Mouse (Mus musculus) limb, embryonic 14.5 days (tissue): Measurements from ENCODE around the gene Sema3c. TPM values are rescaled to one million over a fixed set of nuclear protein-coding genes. Genes with fewer than 3 reads are reported as not detected.

Experiments
- ATAC-seq: fragments of 200-750 bp; cut with Nextera tagmentation; 2 replicates; pipeline ENCODE4 v1.8.0; 2017; ENCODE audit warnings: low read depth, moderate number of reproducible peaks, moderate TSS enrichment; ENCODE audit not compliant: low FRiP score
- DNase-seq: peaks from one replicate; pipeline ENCODE4 v3.0.0-alpha.2; 2015; ENCODE audit warnings: low spot score
- H3K27ac ChIP-seq: fragments of 300-500 bp; sonication (generic); replicated peaks from 2 replicates; pipeline ENCODE4 v1.5.1; 2014; ENCODE audit warnings: low read depth, mild to moderate bottlenecking, low read length, moderate library complexity, mixed read lengths
- H3K27me3 ChIP-seq: fragments of 300-500 bp; sonication (generic); 2 replicates; pipeline ENCODE4 v1.6.1; 2014; ENCODE audit warnings: low read length, mixed read lengths; ENCODE audit not compliant: control insufficient read depth, insufficient read depth
- H3K36me3 ChIP-seq: fragments of 300-500 bp; sonication (generic); 2 replicates; pipeline ENCODE4 v1.6.1; 2014; ENCODE audit warnings: mild to moderate bottlenecking, low read length, moderate library complexity, mixed read lengths; ENCODE audit not compliant: control insufficient read depth, insufficient read depth
- H3K4me1 ChIP-seq: fragments of 300-500 bp; sonication (generic); 2 replicates; pipeline ENCODE4 v1.6.1; 2014; ENCODE audit warnings: antibody characterized with exemption, low read length, mixed read lengths; ENCODE audit not compliant: control insufficient read depth, insufficient read depth
- H3K4me2 ChIP-seq: fragments of 300-500 bp; sonication (generic); replicated peaks from 2 replicates; pipeline ENCODE4 v1.6.1; 2014; ENCODE audit warnings: low read depth, mild to moderate bottlenecking, low read length, moderate library complexity; ENCODE audit not compliant: severe bottlenecking
- H3K4me3 ChIP-seq: fragments of 300-500 bp; sonication (generic); replicated peaks from 2 replicates; pipeline ENCODE4 v1.5.1; 2014; ENCODE audit warnings: low read length
- H3K9ac ChIP-seq: fragments of 300-500 bp; sonication (generic); 2 replicates; pipeline ENCODE4 v1.6.1; 2014; ENCODE audit warnings: mild to moderate bottlenecking, low read depth, low read length, moderate library complexity; ENCODE audit not compliant: severe bottlenecking
- H3K9me3 ChIP-seq: fragments of 300-500 bp; sonication (generic); 2 replicates; pipeline ENCODE4 v1.6.1; 2016; ENCODE audit warnings: low read length; ENCODE audit not compliant: control insufficient read depth
- POLR2A ChIP-seq: fragments of 200-500 bp; IDR thresholded peaks from 2 replicates; pipeline ENCODE4 v1.8.0; 2012; ENCODE audit warnings: inconsistent platforms, mild to moderate bottlenecking, moderate library complexity, borderline replicate concordance; ENCODE audit not compliant: insufficient read depth, insufficient read length; ENCODE audit errors: extremely low read depth
- WGBS: fragments of 180-500 bp; shearing (Covaris S2); extraction: QIAGEN DNeasy Blood & Tissue Kit; methylation state at CpG from one replicate; pipeline ENCODE4 v1.1.7; 2014; 5-methylcytosine and 5-hydroxymethylcytosine counted together
- polyA plus RNA-seq, 2 experiments: library from polyadenylated mRNA; depleted of rRNA in 1 of 2; stranded (reverse) in 1 of 2; unstranded in 1 of 2; fragments of >200 nt; fragmentation: Nextera tagmentation in 1 of 2; extraction: Ambion mirVana in 1 of 2; gene quantifications; 2 replicates each; pipeline versions ENCODE4 v1.2.1 to v1.2.3; 2012 to 2014

Sema3c gene
- polyA plus RNA-seq, 2 experiments = 29.5 to 71.5 TPM

GRCm38 (mm10) chr5:17647643-17648226 lies 73.7 kb downstream of the Sema3c start:
- Histone ChIP-seq H3K9me3 (no peaks in the 10 kb centered on the region), H3K4me2 (peak overlapping the region; percentile 2; the same call in 1 of the 2 replicates), H3K27me3 (no peaks in the 10 kb centered on the region), H3K4me1 (peaks cover 5% of the 10 kb centered on the region; the same call in 1 of the 2 replicates), H3K9ac (no peak overlapping the region), H3K4me3 (no peak overlapping the region), H3K27ac (peak overlapping the region; percentile 39; the same call in 1 of the 2 replicates), H3K36me3 (no peaks in the 10 kb centered on the region)
- 43% methylated on average over 7 of the region's 7 CpGs for WGBS
- peak; percentile 55 for ATAC-seq
- no peak for TF ChIP-seq POLR2A
- DNase-seq = no peak

DNA sequence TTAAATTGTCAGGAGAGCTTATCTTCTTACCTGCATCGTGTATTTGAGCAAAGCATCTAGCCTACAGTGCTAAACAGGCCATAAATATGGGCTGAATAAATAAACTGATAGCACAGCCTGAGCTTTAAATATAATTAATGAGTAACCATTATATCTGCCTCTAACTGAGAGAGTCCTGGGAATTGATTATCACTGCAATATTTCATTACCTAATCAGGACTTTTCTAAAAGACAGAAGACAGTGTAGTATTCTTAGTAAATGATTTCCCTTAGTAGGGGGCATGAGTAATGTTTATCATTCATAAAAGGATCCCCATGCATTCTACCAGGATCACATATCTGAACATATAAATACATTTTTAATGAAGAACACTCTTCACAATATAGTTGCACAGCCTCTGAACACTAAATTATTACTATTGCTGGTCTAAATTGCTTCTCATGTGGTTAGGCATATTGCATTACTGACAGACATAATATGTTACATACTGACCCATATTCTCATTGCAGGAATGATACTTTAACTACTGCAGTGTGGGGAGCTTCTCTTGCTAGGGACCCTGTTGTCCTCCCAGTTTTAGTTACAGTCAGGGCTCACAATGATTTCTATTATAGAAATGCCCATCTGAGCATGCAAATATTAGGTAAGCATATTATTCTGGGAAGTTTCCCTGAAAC lies 74.9 kb downstream of the Sema3c start:
- Histone ChIP-seq H3K4me2 (no peak overlapping the region), H3K9ac (no peak overlapping the region), H3K27ac (no peak overlapping the region), H3K36me3 (no peaks in the 10 kb centered on the region), H3K4me3 (no peak overlapping the region), H3K4me1 (peaks cover 5% of the 10 kb centered on the region; the same call in 1 of the 2 replicates), H3K27me3 (no peaks in the 10 kb centered on the region), H3K9me3 (no peaks in the 10 kb centered on the region)
- ATAC-seq (no peak), DNase-seq (no peak)
- no peak for TF ChIP-seq POLR2A
- 10% methylated on average over 1 of the region's 1 CpGs for WGBS

GRCm38 (mm10) chr5:17661223-17661622 lies 87.1 kb downstream of the Sema3c start:
- no peak for TF ChIP-seq POLR2A
- WGBS = 79% methylated on average over 3 of the region's 3 CpGs
- no peak for ATAC-seq
- H3K4me1 ChIP-seq = no peaks in the 10 kb centered on the region
- no peak overlapping the region for H3K27ac ChIP-seq
- H3K4me2 ChIP-seq = no peak overlapping the region
- H3K36me3 ChIP-seq = no peaks in the 10 kb centered on the region
- H3K27me3 ChIP-seq = no peaks in the 10 kb centered on the region
- no peaks in the 10 kb centered on the region for H3K9me3 ChIP-seq
- H3K4me3 ChIP-seq = no peak overlapping the region
- H3K9ac ChIP-seq = no peak overlapping the region
- DNase-seq = no peak

DNA sequence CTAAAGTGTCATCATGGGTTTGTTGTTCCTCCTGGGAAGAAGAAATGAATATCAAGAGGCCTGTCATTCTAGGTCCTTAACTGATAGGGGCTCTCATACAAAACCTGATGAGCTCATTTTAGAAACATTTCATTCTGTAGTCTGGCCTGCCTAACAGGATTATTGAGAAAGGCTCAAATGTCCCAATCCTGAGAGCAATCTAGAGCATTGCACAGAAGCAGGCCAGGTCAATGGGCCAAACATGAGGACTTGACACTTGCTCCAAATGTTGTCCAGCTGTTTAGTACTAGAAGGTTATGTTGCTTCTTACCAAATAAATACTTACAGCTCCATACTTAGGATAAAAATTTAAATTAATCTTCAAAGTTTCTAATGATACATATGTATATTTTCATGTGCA lies 97.3 kb downstream of the Sema3c start:
- Histone ChIP-seq H3K4me2 (no peak overlapping the region), H3K36me3 (no peaks in the 10 kb centered on the region), H3K9ac (no peak overlapping the region), H3K27ac (no peak overlapping the region), H3K4me3 (no peak overlapping the region), H3K27me3 (no peaks in the 10 kb centered on the region), H3K4me1 (no peaks in the 10 kb centered on the region), H3K9me3 (no peaks in the 10 kb centered on the region)
- ATAC-seq = no peak
- TF ChIP-seq POLR2A = no peak
- DNase-seq = no peak

DNA sequence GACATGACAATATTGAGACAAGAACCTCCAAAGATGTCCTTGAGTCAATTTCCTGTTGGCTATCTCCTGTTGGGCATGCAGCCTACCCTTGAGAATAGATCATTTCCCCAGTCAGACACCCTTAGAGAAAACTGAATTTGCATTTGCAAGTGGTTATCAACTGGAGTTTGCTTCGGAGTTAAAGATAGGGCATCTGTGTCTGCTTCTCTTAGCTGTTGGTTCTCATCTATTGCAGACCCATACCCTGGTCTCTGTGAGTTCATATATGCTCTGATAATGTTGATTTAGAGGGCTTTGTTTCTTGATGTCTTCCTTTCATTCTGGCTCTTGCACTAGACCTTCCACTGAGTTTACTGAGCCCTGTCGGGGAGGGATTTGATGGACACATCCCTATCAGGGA lies 106.8 kb downstream of the Sema3c start:
- Histone ChIP-seq H3K4me2 (no peak overlapping the region), H3K4me3 (no peak overlapping the region), H3K9me3 (no peaks in the 10 kb centered on the region), H3K9ac (no peak overlapping the region), H3K27ac (no peak overlapping the region), H3K27me3 (no peaks in the 10 kb centered on the region), H3K4me1 (no peaks in the 10 kb centered on the region), H3K36me3 (peaks cover 12% of the 10 kb centered on the region)
- DNase-seq (no peak), ATAC-seq (no peak)
- 86% methylated on average over 2 of the region's 2 CpGs for WGBS
- TF ChIP-seq POLR2A = no peak

DNA sequence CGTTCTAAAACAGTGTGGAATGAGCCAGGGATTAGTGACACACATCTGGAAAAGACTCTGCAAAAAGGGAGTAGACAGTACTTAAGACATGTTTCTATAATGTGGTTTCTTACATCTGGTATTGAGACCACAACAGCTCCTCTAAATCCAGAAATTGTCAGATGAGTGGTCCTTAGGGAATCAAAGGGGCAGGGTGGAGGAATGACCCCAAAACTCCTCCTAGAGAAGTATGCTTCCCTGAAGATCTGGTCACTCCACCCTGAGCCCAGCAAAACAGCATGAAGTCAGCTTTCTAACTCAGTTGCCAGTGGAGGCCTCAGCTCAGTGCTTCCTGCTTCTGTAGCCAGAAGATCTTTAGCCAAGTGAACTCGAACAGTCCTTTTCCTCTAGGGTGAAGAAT lies 115.0 kb downstream of the Sema3c start:
- WGBS = 34% methylated on average over 2 of the region's 2 CpGs
- Histone ChIP-seq H3K27me3 (no peaks in the 10 kb centered on the region), H3K4me2 (no peak overlapping the region), H3K36me3 (no peaks in the 10 kb centered on the region; the same call in 1 of the 2 replicates), H3K4me3 (no peak overlapping the region), H3K27ac (peak overlapping the region; percentile 70), H3K4me1 (peaks cover 15% of the 10 kb centered on the region), H3K9me3 (no peaks in the 10 kb centered on the region), H3K9ac (no peak overlapping the region)
- peak; percentile 49 for DNase-seq
- ATAC-seq = peak; percentile 60
- TF ChIP-seq POLR2A = no peak
